Mouse (Mus musculus): ENCODE measurements at regions not wholly inside any gene's neighbourhood (a gene's known extent, or its start where the extent isn't known, plus 50 kb on each side); places are given as distances from the start of the nearest gene placed in this dataset.

GRCm38 (mm10) chr3:119653007-119653565 lies 131.2 kb downstream of the Ptbp2 start:
- whole genome bisulfite sequencing = 94% methylated on average over 14 of the region's 14 CpGs
- ATAC-seq (ENCODE audit: low FRiP score) = no peak
- H3K27me3 ChIP-seq = no peaks in the 10 kb centered on the region

DNA sequence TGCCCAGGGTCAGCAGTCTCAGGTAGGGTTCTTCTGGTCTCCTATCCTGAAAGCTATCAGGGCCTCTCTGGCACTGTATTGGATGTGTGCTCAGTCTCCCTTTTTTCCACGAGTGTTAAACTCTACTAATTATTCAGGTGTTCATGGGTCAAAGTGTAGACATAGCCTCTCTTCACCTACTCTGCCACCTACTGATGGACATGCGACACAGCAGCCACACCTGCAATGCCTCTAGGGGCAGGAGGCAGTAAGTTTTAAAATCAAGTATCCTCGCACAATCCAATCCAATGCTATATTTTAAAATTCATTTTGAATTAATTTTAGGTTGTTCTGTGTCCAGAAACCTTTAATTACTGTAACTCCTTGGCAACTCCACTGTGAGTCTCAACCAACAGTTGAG lies 145.6 kb downstream of the Ptbp2 start:
- Histone ChIP-seq H3K27ac (no peak overlapping the region), H3K4me1 (0 out of 2 replicates have a peak, but pooled peaks cover 3% of the 10 kb centered on the region), H3K9ac (no peak overlapping the region), H3K9me3 (no peaks in the 10 kb centered on the region), H3K4me2 (no peak overlapping the region), H3K36me3 (replicated peaks) (no peaks in the 10 kb centered on the region), H3K27me3 (0 out of 2 replicates have a peak, but pooled peaks cover 3% of the 10 kb centered on the region), H3K4me3 (replicated peaks) (no peak overlapping the region)
- no peak for ATAC-seq (ENCODE audit: low FRiP score)
- WGBS = 65% methylated on average over 3 of the region's 3 CpGs

More at GRCm38 (mm10) chr3:119653007-119653565, 131.2 kb downstream of the Ptbp2 start:
- no peak overlapping the region for H3K9ac ChIP-seq
- no peak overlapping the region for H3K4me2 ChIP-seq
- no peaks in the 10 kb centered on the region for H3K4me1 ChIP-seq
- no peaks in the 10 kb centered on the region for H3K36me3 ChIP-seq (replicated peaks)
- no peak overlapping the region for H3K27ac ChIP-seq
- no peak overlapping the region for H3K4me3 ChIP-seq (replicated peaks)
- no peaks in the 10 kb centered on the region for H3K9me3 ChIP-seq

- Histone ChIP-seq H3K9ac (no peak overlapping the region), H3K4me3 (replicated peaks) (no peak overlapping the region), H3K27me3 (no peaks in the 10 kb centered on the region), H3K9me3 (no peaks in the 10 kb centered on the region), H3K36me3 (replicated peaks) (no peaks in the 10 kb centered on the region), H3K4me2 (no peak overlapping the region), H3K27ac (no peak overlapping the region), H3K4me1 (0 out of 2 replicates have a peak, but pooled peaks cover 3% of the 10 kb centered on the region)
- 44% methylated on average over 3 of the region's 3 CpGs for WGBS
- no peak for ATAC-seq (ENCODE audit: low FRiP score)
Observed at GRCm38 (mm10) chr3:119635641-119636040, 148.6 kb downstream of the Ptbp2 start.

GRCm38 (mm10) chr3:119633516-119633915 lies 150.8 kb downstream of the Ptbp2 start:
- Histone ChIP-seq H3K4me1 (0 out of 2 replicates have a peak, but pooled peaks cover 3% of the 10 kb centered on the region), H3K27ac (no peak overlapping the region), H3K9ac (no peak overlapping the region), H3K4me3 (replicated peaks) (no peak overlapping the region), H3K9me3 (no peaks in the 10 kb centered on the region), H3K27me3 (no peaks in the 10 kb centered on the region), H3K36me3 (replicated peaks) (no peaks in the 10 kb centered on the region), H3K4me2 (no peak overlapping the region)
- ATAC-seq (ENCODE audit: low FRiP score) = no peak
- WGBS = 85% methylated on average over 2 of the region's 2 CpGs

GRCm38 (mm10) chr3:119606116-119606515 lies 178.2 kb downstream of the Ptbp2 start:
- Histone ChIP-seq H3K27ac (no peak overlapping the region), H3K9me3 (no peaks in the 10 kb centered on the region), H3K27me3 (no peaks in the 10 kb centered on the region), H3K4me2 (no peak overlapping the region), H3K4me3 (replicated peaks) (no peak overlapping the region), H3K9ac (no peak overlapping the region), H3K4me1 (no peaks in the 10 kb centered on the region), H3K36me3 (replicated peaks) (no peaks in the 10 kb centered on the region)
- no peak for ATAC-seq (ENCODE audit: low FRiP score)
- 89% methylated on average over 1 of the region's 1 CpGs for WGBS

DNA sequence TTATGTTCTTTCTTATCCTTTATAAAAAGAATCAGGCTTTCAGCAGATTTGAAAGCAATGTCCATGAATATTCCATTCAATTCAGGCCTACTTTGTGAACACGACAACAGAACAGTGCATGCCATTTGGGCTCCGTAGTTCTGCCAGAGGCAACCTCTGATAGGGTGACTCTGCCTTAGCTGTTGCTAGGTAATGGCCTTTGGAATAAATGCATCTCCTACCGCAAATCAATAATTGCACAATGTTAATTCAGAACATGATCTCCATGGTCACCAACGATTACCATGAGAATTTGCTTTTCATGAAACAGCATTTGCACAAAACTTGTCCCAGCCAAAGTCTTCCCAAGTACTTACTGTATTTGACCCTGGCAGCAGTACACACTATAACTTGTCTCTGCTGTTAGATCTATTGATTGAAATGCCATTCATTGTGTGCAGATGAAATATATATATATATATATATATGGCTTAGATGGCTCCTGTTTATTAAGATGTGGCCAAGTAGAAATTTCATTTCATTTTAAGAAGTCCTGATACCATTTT lies 195.3 kb downstream of the Ptbp2 start:
- 0 out of 2 replicates have a peak, but pooled peaks have one; percentile 49 for ATAC-seq (ENCODE audit: low FRiP score)
- no peaks in the 10 kb centered on the region for H3K9me3 ChIP-seq
- no peak overlapping the region for H3K4me2 ChIP-seq
- no peak overlapping the region for H3K27ac ChIP-seq
- H3K27me3 ChIP-seq = no peaks in the 10 kb centered on the region
- no peak overlapping the region for H3K4me3 ChIP-seq (replicated peaks)
- no peaks in the 10 kb centered on the region for H3K4me1 ChIP-seq
- no peaks in the 10 kb centered on the region for H3K36me3 ChIP-seq (replicated peaks)
- no peak overlapping the region for H3K9ac ChIP-seq
- 50% methylated on average over 4 of the region's 4 CpGs for WGBS

- Histone ChIP-seq H3K4me3 (replicated peaks) (no peak overlapping the region), H3K9ac (no peak overlapping the region), H3K27ac (no peak overlapping the region), H3K36me3 (replicated peaks) (no peaks in the 10 kb centered on the region), H3K4me1 (no peaks in the 10 kb centered on the region), H3K4me2 (no peak overlapping the region), H3K27me3 (no peaks in the 10 kb centered on the region), H3K9me3 (no peaks in the 10 kb centered on the region)
- ATAC-seq (ENCODE audit: low FRiP score) = no peak
- 82% methylated on average over 2 of the region's 2 CpGs for WGBS
Observed at GRCm38 (mm10) chr3:119587971-119588370, 196.3 kb downstream of the Ptbp2 start.

DNA sequence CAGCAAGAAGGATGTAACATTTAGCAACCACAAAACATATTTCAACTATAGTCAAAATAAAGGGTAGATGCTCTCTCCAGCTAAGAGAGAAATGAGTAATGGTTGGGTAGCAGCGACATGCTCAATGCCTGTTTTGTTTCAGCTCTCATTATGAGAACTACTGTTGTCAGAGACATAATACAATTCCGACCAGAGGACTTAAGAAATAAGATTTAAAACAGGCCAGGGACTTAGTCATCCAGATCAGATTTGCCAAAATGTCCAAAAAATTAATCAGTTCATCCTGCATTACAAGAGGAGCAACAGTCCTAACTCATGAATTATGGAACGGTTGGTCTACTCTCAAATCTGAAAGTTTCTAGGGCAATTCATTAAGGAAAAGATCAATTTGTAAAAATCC lies 208.8 kb downstream of the Ptbp2 start:
- no peak for ATAC-seq (ENCODE audit: low FRiP score)
- no peaks in the 10 kb centered on the region for H3K36me3 ChIP-seq (replicated peaks)
- H3K4me3 ChIP-seq (replicated peaks) = no peak overlapping the region
- no peak overlapping the region for H3K27ac ChIP-seq
- H3K9ac ChIP-seq = no peak overlapping the region
- WGBS = 85% methylated on average over 3 of the region's 3 CpGs
- no peaks in the 10 kb centered on the region for H3K27me3 ChIP-seq
- H3K9me3 ChIP-seq = no peaks in the 10 kb centered on the region
- no peak overlapping the region for H3K4me2 ChIP-seq
- no peaks in the 10 kb centered on the region for H3K4me1 ChIP-seq

DNA sequence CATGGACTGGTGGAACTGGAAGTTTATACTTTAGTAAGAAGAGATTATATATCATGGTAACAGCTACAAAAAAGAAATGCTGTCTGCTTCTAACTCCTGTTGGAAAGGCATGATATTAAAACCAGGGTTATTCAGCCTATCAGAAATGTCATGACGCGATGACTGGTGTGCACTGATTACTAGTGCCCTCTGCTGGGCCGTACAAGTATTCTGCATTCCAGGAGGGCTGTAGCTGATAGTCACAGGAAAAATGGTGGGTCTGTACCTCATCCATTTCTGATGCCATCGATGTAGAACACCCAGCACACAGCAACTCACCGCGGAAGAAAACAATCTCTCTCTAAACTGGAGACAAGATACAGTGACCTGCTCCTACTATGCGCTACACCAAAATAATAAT lies 246.4 kb downstream of the Ptbp2 start:
- no peaks in the 10 kb centered on the region for H3K9me3 ChIP-seq
- H3K36me3 ChIP-seq (replicated peaks) = no peaks in the 10 kb centered on the region
- no peak overlapping the region for H3K4me3 ChIP-seq (replicated peaks)
- no peak overlapping the region for H3K4me2 ChIP-seq
- ATAC-seq (ENCODE audit: low FRiP score) = no peak
- H3K9ac ChIP-seq = no peak overlapping the region
- no peaks in the 10 kb centered on the region for H3K4me1 ChIP-seq
- no peak overlapping the region for H3K27ac ChIP-seq
- WGBS = 73% methylated on average over 7 of the region's 7 CpGs
- no peaks in the 10 kb centered on the region for H3K27me3 ChIP-seq

DNA sequence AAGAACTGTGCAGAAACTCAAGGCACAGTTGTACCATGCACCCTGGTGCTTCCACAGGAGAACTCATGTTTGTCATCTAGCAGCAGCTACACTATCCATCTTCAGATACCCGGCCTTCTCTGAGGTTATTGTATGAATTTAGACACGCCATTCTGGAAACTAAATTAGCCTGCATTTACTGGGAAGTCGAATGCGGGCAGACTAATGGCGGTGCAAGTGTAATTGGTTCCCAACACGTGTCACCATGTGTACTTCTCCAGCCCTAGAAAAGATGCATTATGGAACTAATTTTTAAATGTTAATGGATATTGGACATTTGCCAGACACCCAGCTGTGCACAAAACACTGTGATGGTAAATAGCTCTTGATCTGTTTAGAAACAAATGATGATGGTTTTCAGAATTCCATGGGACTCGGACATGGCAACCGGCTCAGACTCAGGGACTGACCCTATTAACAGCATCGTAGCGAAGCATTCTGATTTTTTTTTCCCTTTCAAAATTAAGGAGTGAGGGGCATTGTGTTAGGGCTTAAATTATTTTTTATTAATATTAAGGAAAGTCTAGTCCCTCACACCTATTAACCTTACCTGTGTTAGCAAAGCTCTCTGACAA lies 259.6 kb downstream of the Ptbp2 start:
- H3K9ac ChIP-seq = no peak overlapping the region
- no peaks in the 10 kb centered on the region for H3K36me3 ChIP-seq (replicated peaks)
- H3K4me2 ChIP-seq = no peak overlapping the region
- no peak overlapping the region for H3K4me3 ChIP-seq (replicated peaks)
- no peaks in the 10 kb centered on the region for H3K27me3 ChIP-seq
- 0 out of 2 replicates have a peak, but pooled peaks cover 3% of the 10 kb centered on the region for H3K4me1 ChIP-seq
- H3K27ac ChIP-seq = no peak overlapping the region
- ATAC-seq (ENCODE audit: low FRiP score) = peak; percentile 64; the same call in 1 of the 2 replicates
- 48% methylated on average over 10 of the region's 10 CpGs for WGBS
- H3K9me3 ChIP-seq = no peaks in the 10 kb centered on the region

DNA sequence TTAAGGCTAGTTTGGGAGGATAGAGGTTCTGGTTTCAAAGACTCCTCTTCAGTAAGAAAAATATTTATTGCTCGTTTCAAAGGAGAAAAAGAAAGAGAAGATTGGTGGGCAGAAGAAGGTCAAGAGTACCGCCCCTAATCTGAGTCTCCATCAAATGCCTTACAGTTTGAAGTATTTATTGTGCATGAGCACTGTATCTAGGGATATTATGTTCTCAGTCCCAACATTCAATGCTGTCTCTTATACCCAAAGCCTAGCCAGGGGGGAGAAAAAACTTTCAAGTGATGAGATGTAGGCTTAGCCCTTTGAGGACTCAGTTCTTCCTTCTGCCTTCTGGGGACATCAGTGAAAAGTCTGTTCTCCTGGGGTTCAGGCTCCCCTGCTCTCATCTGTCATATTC lies 271.7 kb downstream of the Ptbp2 start:
- no peak for ATAC-seq (ENCODE audit: low FRiP score)

GRCm38 (mm10) chr3:119509132-119509531 lies 275.1 kb downstream of the Ptbp2 start:
- Histone ChIP-seq H3K9me3 (no peaks in the 10 kb centered on the region), H3K27me3 (no peaks in the 10 kb centered on the region), H3K4me1 (no peaks in the 10 kb centered on the region), H3K27ac (no peak overlapping the region), H3K36me3 (replicated peaks) (no peaks in the 10 kb centered on the region), H3K4me3 (replicated peaks) (no peak overlapping the region), H3K4me2 (no peak overlapping the region), H3K9ac (no peak overlapping the region)
- 63% methylated on average over 4 of the region's 4 CpGs for WGBS
- ATAC-seq (ENCODE audit: low FRiP score) = no peak

More for the DNA sequence above, 271.7 kb downstream of the Ptbp2 start:
- Histone ChIP-seq H3K9me3 (no peaks in the 10 kb centered on the region), H3K36me3 (replicated peaks) (no peaks in the 10 kb centered on the region), H3K9ac (no peak overlapping the region), H3K27me3 (no peaks in the 10 kb centered on the region), H3K4me3 (replicated peaks) (no peak overlapping the region), H3K4me2 (no peak overlapping the region), H3K4me1 (no peaks in the 10 kb centered on the region), H3K27ac (no peak overlapping the region)
- 85% methylated on average over 2 of the region's 2 CpGs for WGBS

DNA sequence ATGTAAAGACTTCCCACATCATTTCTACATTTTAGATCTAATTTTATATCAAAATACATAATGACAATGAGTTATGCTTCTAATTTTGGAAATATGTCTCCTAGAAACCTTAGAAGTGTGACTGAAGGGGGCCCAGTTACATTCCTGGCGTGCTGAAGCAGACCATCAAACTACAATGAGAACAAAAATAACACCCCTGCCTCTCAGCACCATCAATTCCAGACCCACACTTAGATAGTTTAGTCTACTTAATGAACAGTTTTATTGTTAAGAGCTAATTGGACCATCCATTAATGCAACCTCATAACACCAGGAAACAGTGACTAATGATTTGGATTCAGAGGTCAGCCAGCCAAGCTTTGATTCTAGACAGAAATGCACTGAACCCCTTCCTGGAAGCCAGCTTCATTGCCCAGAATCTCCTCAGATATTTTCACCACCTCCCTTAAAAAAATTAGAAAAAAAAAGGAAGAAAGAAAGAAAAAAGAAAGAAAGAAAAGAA lies 280.7 kb downstream of the Ptbp2 start:
- peaks cover 4% of the 10 kb centered on the region; the same call in 1 of the 2 replicates for H3K4me1 ChIP-seq
- no peaks in the 10 kb centered on the region for H3K27me3 ChIP-seq
- ATAC-seq (ENCODE audit: low FRiP score) = no peak
- H3K4me3 ChIP-seq (replicated peaks) = no peak overlapping the region
- H3K27ac ChIP-seq = no peak overlapping the region
- no peaks in the 10 kb centered on the region for H3K9me3 ChIP-seq
- H3K36me3 ChIP-seq (replicated peaks) = no peaks in the 10 kb centered on the region
- H3K9ac ChIP-seq = no peak overlapping the region
- WGBS = 26% methylated on average over 1 of the region's 1 CpGs
- no peak overlapping the region for H3K4me2 ChIP-seq
